Mouse (Mus musculus) urinary bladder, postnatal 10 days (tissue): ENCODE results near the gene Sfswap.

Experiments used
- DNase-seq: peaks from one replicate; pipeline ENCODE4 v3.0.0; 2022; ENCODE audit warnings: low spot score

The Sfswap gene

DNA sequence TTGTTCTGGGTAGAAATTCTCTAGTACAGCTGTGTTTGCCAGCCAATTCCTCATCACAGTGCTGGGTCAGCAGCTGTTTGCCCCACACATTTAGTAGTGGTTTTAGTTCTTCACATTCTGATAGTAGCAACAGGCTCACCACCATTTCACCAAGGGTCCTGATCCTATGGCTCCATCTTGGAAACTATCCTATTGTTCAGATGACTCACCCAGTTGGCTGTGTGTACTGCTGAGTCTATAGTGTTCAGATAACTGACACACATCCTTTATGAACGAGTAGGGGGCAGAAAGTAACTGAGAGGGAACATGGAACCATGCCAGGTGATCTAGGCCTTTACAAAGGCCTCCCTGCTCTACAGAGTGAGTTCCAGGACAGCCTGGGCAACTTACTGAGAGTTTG is 28.6 kb downstream of the Sfswap start:
- no peak for DNase-seq

DNA sequence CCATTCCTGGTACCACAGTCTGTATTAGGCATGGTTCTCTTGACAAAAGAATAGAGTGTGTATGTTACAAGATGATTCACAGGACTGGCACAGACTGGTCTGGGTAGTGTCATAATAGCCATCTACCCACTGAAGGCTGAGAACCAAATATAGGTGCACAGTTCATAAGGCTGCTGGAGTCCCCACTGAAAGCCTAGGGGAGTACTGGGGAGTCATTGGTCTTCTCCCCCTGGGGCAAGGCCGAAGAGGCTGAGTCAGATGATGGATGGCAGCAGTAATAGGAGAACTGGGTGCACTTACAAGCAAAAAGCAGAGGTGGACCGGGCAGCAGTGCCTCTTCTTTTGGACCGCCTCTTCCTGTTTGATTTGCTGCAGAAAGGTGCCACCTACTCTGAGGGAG is 32.7 kb downstream of the Sfswap start:
- no peak for DNase-seq

DNA sequence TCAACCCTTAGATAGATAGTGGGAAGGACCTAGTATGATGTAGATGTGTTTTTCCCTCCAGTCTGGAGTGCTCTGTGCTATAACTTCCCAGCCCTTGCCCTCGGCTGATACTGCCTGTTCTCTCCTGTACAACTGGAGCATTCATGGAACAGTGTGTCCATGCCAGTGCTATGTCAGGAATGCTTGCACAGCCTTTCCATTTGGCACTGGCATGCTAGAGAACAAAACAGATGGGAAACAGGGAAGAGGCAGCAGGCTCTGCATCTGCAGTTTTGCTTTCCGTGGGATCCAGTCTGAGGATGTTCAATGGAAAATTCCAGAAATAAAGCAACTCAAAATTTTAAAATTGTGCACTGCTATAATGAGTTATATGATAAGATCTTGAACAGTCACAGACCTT is 33.5 kb downstream of the Sfswap start:
- DNase-seq = no peak

DNA sequence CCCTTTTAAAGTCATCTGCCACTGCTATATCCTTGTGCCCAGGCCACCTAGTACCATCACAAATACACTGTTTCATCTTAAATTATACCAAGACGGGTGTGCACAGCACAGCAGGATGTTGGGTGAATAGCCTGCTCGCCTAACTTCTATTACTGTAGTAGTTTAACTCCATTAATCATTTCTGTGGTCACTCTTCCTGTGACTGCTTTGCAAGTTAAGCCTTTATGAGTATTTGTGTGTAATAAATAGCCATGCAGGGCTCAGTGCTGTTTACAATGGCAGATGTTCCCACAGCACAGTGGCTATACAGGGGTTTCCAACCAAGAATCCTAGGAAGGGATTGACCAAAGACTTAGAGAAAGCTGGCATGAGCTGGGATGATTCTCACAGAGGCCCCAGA is 34.0 kb downstream of the Sfswap start:
- DNase-seq = no peak

DNA sequence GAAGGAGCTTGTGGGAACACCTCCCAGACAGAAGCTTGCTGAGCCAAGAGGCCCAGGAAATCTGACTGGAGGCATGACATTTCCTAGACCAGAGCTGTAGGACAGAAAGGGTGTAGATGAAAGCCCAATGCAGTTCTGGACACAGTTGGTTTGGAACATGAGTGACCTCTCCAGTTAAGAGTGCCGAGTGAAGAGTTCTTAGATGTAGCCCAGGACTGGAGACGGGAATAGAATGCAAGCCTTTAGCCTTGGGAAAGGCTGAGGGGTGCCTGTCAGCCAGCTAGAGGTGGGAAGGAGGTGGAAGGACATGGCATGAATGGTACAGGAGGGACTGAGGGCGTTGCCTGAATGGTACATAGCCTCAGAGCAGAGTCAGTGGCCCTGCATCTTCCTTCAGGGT is 34.4 kb downstream of the Sfswap start:
- no peak for DNase-seq

DNA sequence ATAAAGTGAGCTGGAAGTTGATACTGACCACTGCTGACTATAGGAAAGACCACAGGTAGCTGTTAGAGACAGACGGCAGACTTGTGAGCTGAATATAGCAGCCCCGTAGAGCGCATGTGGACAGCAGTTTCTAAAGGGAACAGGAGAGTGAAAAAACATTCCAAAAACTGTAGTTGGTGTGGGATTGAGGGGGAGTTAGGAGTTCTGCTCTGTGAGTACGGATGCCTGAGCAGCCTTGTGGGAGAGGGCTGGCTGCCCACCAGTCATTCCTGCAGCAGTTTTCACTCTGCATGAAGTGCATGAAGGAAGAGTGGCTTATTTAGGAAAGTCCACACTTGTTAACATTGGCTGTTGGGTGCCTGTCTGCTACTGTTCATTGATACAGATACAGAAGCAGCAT is 37.8 kb downstream of the Sfswap start:
- no peak for DNase-seq

DNA sequence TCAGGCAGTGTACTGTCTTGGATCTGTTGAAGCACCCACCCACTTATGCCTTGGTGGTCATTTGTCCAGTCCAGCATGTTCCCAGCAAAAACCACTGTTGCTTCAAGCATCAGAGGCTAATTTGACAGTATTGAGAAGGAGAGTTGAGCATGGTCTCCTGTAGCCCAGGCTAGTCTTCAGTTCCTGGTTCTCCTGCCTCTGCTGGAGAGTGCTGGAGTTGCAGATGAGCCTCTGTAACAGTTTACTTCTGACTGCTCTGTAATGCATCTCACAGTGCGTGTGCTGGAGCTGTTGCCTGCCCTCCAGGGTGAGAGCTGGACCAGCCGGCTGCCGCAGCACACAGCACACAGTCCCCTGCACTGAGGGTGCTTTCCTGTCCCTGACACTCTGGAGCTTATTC is 41.2 kb downstream of the Sfswap start:
- no peak for DNase-seq

DNA sequence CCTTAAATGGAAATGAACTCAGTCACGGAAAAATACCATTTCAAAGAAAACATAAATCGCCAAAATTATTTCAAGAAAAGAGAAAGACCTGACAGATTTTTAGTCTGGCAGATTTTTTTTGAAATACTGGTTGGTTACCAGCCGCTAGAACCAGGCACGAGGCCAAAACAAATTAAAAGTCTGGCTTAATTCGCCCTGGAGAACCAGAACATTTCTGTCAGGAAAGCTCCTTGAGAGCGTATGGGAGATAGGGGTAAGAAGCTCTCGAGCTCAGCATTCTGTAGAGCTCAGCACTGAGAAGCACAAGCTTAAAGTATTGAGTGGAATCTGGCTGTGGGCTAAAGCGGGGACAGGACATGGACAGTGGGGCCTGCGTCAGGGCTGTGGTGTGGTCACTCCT is 44.8 kb downstream of the Sfswap start:
- DNase-seq = no peak

DNA sequence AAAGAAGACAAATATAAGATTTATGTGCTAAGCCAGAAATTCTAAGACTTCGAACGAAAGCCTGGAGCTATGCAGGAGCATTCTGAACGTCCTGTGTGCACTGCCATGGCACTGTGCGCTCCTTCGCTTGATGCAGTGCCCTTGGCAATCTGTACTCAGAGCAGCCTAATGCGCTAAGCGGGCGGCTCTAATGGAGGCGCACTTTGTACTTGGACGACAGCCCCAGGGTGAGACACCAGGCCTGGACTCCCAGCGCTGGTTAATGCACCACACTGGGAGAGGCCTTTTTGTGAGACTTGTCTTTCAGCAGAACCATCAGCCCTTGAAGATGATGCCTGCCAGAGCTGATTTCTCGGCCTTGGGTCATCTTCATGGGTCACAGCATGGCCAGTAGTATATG is 48.7 kb downstream of the Sfswap start:
- no peak for DNase-seq

DNA sequence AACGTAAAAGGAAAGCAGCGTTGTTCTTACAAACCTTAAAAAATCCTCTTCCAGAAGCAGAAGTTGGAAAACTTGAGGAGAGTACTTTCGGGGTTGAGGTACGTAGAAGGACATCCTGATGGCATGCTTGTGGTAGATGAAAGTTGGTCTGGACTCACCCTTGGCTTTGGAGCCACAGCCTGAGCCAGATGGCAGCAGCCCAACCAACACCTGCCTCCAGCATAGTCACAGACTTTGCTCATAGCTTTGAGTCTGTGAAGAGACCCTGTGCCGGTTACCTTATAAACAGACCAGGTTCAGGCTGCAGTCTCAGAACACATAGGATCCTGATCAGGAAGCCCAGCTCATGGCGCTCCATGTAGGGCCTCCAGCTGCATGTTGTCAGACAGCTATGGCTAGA is 49.8 kb downstream of the Sfswap start:
- no peak for DNase-seq

DNA sequence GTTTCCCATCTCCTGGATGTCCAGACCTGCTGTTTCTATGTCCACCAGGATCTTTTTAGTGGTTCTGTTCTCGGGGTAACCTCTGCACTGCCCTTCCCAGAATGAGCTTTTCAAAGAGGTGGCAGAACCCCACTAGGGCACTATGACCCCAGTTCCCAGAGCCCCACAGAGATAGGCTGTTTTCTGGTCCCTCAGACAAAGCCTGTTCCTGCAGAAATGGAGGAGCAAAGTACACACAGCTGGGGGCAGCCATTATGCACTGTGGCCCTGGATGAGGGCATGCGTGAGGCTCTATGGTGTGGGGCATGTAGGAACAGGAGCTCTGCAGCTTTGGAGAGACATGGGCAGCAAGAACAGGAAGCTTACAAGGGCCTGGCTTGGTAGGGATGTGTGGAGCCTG is 51.0 kb downstream of the Sfswap start:
- DNase-seq = no peak

DNA sequence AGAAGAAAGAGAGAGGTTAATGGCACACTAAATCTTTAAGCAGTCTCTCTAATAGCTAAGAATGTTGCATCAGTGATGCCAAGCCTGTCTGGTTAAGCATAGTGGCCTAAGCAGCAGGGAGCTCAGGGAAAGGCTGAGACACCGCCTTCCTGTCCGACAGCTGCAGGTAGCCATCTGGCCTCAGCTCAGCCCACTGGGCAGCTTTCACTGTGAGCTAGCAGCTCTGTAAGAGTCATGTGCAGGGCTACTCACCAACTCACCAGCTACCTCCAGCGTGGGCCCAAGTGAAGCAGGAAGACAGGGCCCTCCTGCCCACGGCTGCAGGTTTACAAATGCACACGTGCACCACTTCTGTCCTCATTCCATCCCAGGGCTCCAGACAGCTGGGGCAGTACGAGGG is 52.6 kb downstream of the Sfswap start:
- no peak for DNase-seq

DNA sequence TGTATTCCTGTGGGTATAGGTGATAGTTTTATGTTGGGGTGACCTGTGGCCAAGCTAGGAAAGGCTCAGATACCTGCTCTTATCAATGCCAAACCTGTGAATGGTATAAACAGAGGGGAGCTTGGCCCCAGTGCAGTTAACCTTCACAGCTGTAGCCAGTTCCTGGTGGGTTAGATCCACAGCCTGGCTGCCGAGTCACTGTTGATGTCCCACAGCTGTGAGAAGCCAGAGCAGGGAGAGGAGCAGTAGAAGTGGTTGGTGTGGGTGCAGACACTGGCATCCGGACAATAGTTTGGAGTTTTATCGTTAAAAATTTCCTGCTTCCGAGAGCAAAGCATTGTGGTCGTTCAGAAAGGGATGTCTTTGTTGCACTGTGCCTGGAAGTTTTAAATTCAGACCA is 57.6 kb downstream of the Sfswap start:
- DNase-seq = no peak

DNA sequence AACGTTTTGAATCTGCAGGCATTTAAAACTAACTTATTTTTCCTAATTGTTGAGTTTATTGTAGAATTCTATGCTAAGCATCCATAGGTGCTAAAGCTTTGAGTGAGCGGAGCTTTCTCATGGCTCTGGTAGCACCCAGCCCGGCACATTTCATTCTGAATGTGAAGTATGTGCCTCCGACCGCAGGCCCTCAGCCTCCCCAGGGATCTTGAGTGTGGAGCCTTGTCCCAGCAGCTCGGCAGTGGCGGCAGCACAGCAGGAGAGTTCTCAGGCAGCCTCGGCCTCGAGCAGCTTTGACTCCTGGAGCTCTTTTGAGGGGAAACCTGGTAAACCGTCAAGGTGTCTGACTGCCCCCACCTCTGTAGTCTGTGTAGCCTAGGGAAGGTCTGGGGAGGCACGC is 58.3 kb downstream of the Sfswap start:
- no peak for DNase-seq

DNA sequence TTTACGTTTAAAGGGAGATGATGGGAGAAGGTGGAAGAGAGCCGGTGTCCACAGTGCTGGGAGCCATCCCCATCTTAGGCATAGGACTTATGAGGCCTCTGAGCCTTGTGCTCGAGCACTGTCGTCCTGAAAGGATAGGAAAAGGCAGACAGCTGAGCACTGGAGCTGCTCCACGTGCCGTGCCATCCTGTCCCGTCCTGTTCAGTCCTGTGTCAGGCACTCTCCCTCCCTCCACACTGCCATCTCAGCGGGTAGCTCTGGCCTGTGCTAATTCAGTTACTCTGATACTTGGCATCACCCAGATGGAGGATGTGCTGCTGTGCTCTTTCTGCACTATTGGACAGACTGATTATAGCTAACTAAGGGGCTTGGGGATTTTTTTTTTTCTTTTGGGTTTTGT is 61.3 kb downstream of the Sfswap start:
- no peak for DNase-seq

DNA sequence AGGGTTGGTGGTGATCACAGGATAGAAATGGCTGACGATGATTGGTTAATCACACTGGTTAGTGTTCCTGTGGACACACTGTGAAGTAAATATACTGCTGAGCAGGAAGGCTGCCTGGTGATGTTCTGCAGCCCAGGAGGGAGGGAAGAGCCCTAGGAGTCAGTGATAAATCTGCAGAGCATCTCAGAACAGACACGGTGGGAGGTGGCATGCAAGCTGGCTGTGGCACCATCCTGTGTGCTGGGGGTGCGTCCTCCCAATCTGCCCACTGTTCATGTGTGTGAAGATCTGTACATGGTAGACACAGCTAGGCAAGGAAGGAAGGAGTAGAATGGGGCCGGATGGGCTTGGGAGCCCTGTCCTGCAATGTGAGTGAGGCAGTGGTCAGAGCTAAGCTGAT is 67.6 kb downstream of the Sfswap start:
- DNase-seq = no peak

DNA sequence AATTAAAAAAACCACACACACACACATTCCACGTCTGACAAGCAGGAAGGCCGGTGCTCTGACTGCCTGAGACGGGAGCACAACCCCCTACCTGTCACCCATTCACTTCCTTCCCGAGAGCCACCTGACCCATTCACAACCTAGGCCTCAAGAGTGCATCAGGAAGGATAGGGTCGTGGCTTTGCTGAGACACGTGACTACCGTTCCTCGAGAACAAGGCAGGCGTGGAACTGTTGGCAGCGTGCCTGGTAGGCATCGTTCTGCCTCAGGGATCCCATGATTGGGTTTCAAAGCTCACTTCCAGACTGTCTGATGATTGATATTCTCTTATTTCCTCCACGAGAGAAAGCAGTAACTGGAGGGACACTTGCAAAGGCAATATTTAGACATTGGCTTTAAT is 77.2 kb downstream of the Sfswap start:
- no peak for DNase-seq

DNA sequence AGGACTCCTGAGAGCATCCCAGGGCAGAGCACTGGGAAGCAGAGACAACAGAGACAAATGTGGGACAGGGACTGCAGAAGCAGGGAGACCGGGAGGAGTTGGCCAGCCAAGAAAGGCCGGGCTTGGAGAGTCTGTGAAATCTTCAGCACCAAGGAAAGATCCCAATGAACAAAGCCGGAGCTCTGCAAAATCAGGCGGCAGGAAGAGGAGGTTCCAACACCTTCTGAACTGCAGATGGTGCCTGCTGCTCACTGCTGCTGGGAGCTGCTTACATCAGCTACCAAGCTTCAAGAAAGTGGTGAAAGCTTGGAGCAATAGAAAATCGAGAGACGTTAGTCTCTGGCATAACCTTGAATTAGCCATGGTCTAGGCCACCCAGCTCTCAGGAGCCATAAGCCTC is 79.0 kb downstream of the Sfswap start:
- no peak for DNase-seq

DNA sequence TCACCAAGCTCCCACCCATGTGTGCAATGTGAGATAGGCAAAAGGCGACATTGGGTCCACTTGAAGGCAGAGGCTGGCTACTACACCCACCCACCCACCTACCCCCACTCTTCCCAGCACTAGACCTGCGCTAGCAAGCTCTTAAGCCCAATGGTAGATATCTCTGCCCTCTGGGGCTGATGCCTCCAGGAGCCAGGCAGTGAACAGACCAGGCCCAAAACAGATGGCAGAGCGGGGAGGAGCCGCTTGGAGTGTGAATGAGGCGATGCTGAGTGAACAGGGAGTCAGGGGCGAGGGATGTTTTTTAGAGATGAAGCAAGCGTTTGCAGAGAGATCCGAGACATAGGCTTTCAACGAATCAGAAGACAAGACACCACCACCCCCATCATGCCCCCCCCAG is 79.6 kb downstream of the Sfswap start:
- no peak for DNase-seq

DNA sequence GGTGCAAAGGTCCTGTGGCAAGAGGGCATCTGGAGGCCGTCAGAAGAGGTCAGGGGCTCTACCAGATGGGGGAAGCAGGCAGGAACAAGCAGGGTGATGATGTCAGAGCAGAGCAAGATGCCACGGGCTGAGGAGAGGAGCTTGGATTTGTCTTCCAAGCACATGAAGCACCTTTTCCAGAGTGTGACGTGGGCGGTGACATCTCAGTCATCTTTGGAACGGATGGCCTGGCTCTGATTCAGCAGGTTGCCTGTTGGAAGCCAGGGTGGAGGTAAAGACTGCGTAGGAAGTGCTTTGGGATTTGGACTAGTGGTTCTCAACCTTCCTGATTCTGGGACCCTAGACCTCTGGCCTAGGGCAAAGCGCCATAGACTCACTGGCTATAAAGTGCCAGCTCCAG is 80.0 kb downstream of the Sfswap start:
- no peak for DNase-seq

DNA sequence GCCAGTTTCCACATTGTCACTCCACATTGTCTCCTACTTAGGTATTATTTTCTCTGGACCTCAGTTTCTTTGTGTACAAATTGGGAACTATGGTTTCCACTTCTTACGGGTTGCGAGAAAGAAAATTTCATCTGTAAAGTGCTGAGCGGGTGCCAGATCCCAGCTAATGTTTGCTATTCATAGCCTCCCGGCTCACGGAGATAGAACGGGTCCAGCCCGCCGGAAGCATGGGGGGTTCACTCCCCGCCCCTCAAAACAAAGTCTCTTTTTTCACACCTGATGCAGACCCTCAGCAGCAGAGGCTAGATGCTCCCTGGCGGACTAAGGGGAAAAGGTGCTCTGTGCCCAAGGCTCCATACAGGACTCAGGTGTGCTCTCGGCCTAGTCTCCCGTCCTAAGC is 82.3 kb downstream of the Sfswap start:
- DNase-seq = no peak

DNA sequence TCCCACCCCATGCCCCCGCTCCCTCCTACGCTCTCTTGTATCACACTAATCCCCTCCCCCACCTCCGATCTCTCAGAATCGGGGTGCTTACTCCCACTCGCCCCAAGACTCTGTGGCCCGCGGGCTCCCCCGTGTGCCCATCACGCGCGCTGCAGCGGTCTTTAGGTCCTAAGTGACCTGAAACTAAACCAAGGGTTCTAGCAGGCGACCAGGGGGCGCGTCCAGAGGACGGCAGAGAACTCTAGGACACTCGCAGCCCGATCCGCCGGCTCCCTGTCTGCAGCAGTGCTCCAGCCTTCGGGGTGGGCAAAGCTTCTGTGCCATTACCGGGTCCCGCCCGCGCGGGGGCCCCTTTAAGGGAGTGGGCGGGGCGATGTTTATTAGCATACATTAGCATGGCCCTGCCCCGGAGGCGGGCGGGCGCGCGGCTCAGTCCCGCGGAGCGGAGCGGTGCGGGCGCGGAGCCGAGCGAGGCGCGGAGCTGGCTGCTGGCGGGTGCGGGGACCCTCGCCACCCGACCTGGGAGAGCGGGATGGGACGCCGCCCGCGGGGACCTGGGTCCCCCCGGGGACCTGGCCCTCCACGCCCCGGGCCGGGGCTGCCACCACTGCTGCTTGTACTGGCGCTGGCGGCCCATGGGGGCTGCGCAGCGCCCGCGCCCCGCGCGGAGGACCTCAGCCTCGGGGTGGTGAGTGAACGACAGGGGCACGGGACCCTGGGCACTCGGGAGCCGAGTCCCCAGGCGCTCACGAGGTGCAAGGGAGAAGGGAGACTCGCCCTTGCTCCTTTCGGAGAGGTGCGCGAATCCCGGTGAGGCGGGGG is 83.0 kb downstream of the Sfswap start, which contains the start of gene Mmp17:
Gene Mmp17 (plus strand): TSS at position 409 of the 822 bp plus-strand sequence.
- peak; percentile 64 for DNase-seq

DNA sequence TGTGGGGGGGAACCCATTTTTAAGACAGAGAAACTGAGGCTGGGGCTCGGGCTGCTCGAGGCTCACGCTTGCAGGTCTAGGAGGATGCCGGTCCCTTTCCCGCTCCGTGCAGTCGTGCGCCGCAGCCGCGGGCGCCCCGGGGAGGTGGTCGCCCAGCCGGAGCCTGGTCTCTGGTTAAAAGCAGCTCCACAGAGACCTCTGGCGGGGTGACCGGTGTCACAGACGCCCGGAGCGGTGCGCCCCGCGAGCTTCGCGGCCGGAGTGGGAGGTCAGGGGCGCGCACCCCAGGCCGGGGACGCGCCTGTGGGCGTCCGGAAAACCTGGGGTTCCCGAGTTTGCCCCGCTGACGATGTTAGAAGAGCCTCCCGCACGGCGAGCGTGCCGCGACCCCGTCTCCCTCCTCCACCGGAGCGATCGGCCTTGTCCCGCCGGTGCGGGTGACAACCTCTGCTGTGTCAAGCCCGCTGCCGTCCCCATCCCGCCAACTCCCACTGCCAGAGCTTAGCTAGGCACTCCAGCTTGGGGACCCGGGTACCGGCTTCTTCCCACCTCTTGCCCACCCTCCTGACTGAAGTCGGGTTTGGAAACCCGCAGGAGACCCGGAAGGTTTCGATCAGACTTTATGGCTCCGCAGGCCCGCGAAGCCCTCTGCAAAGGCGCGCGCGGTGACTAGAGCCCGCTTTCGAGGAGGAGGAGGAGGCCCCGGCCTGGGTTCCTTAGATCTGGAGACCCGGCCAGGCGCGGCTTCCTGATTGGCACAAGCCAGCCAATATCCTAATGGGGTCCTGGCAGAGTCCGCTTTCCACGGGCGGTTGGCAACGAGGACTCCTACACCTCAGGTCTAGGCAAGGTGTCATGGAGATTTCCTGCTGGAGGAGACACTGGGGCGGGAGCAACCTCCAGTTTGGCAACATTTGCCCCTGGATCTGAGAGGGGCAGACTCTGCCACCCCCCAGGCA is 83.8 kb downstream of the Sfswap start:
- no peak for DNase-seq
